Mouse (Mus musculus): ENCODE data around the gene Sdr39u1.

The Sdr39u1 gene

GRCm38 (mm10) chr14:55899701-55900413 lies at the start of gene Sdr39u1:
Gene Sdr39u1 (minus strand): TSS chr14:55900293.
- DNase-seq (ENCODE audit: low read depth, low spot score): peak; percentile 98

- peak; percentile 45 for DNase-seq (ENCODE audit: low read depth, low spot score)
Measured at GRCm38 (mm10) chr14:55946269-55946969, 46.3 kb upstream of the Sdr39u1 start.

GRCm38 (mm10) chr14:55944575-55944974 lies 44.5 kb upstream of the Sdr39u1 start, which contains the start of gene Cma1:
Gene Cma1 (minus strand): TSS chr14:55944675.
- DNase-seq (ENCODE audit: low read depth, low spot score): no peak

GRCm38 (mm10) chr14:55943601-55944000 lies 43.5 kb upstream of the Sdr39u1 start:
- no peak for DNase-seq (ENCODE audit: low read depth, low spot score)

- peak; percentile 81 for DNase-seq (ENCODE audit: low read depth, low spot score)
Measured at GRCm38 (mm10) chr14:55940070-55940800, 40.1 kb upstream of the Sdr39u1 start.

GRCm38 (mm10) chr14:55933586-55933985 lies 33.5 kb upstream of the Sdr39u1 start:
- no peak for DNase-seq (ENCODE audit: low read depth, low spot score)

GRCm38 (mm10) chr14:55929263-55929997 lies 29.3 kb upstream of the Sdr39u1 start:
- no peak for DNase-seq (ENCODE audit: low read depth, low spot score)

- DNase-seq (ENCODE audit: low read depth, low spot score): no peak
Measured at GRCm38 (mm10) chr14:55926847-55927246, 26.8 kb upstream of the Sdr39u1 start.

- DNase-seq (ENCODE audit: low read depth, low spot score): peak; percentile 56
Measured at GRCm38 (mm10) chr14:55922475-55923232, 22.6 kb upstream of the Sdr39u1 start.

GRCm38 (mm10) chr14:55918240-55919082 lies 18.4 kb upstream of the Sdr39u1 start:
- DNase-seq (ENCODE audit: low read depth, low spot score): peak; percentile 95

GRCm38 (mm10) chr14:55913406-55913805 lies 13.3 kb upstream of the Sdr39u1 start:
- no peak for DNase-seq (ENCODE audit: low read depth, low spot score)

- no peak for DNase-seq (ENCODE audit: low read depth, low spot score)
Measured at GRCm38 (mm10) chr14:55905518-55905917, 5.4 kb upstream of the Sdr39u1 start.

GRCm38 (mm10) chr14:55900414-55900755 lies 292 bp upstream of the Sdr39u1 start:
- DNase-seq (ENCODE audit: low read depth, low spot score): no peak

- no peak for DNase-seq (ENCODE audit: low read depth, low spot score)
Measured at GRCm38 (mm10) chr14:55898947-55899346, 1.1 kb downstream of the Sdr39u1 start.

GRCm38 (mm10) chr14:55897671-55898070 lies 2.4 kb downstream of the Sdr39u1 start:
- no peak for DNase-seq (ENCODE audit: low read depth, low spot score)

- DNase-seq (ENCODE audit: low read depth, low spot score): no peak
Measured at GRCm38 (mm10) chr14:55886571-55887382, 13.3 kb downstream of the Sdr39u1 start.

- peak; percentile 77 for DNase-seq (ENCODE audit: low read depth, low spot score)
Measured at GRCm38 (mm10) chr14:55885791-55886271, 14.3 kb downstream of the Sdr39u1 start.

- DNase-seq (ENCODE audit: low read depth, low spot score): peak; percentile 42
Measured at GRCm38 (mm10) chr14:55885114-55885790, 14.8 kb downstream of the Sdr39u1 start.
